Mouse (Mus musculus): ENCODE results near the gene Usp39.

The Usp39 gene

DNA sequence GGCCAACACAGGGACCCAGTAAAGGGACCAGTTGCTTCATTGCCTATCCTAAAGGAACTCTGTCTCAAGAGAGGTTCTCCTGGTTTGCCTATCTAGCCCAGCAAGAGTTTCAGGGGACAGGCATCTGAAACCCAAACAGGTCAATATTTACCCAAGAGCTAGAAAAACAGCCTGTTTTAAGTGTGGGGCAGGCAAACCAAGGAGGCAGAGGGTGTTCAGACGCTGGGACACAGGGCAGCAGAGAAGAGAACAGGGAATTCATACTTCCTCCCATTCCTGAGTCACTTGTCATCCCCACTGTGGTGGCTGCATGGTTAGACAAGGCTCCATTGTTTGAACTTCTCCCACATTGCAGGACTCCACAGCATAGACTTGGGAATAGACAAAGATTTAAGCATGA, 26.6 kb upstream of the Usp39 start:
- no peak for DNase-seq (ENCODE audit: low spot score)

DNA sequence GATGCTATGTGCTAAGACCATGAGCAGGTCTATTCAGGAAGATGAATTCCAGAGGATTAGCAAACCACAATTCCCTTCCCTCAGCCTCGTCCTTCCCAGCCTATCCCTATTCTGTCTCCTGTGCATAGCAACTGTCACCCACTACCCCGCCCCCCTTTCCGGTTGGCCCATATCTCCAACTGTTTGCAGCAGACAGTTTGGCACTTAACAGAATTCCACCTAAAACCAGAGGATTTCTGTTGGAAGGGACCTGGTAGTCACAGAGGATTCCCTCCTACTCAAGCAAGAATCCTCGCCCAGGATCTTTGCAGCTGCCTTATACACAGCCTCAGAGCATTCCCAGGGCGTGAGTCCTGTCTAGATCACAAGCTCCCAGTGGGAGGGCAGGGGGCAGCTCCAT, 26.2 kb upstream of the Usp39 start:
- no peak for DNase-seq (ENCODE audit: low spot score)

DNA sequence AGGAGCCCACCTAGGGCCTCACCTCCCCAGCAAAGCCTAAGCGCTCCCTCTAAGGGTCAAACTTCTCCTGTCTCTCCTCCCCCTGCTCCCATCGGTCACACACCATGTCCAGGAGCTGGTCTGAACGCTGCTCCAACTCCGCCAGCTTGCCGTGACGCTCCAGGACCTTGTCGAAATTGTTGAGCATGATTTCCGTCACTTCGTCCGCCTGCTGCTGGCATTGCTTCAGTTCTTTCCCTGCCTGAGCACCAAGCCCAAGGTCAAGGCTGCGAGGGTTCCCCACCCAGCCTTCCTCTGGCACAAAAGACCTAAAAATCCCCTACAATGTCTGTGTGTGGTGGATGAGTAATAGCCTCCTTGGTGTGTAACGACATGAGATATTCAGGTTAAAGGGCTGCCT, 25.1 kb upstream of the Usp39 start:
- DNase-seq (ENCODE audit: low spot score), result no peak

DNA sequence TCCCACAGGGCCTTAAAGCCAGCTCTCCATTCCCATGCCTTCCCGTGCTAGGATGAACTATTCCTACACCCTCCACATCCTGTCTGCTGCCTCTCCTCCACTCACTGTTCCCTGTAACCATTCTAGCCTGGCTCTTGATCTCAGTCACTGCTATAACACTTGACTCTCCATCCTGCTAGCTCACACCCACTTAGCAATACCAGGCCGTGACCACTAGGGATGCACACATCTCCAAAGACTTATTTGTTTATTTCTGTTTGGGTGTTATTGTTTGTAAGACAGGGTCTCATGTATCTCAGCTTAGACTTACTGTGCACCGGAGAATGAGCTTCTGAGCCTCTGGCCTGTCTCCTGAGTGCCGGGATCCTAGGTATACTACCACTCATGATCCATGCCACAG, 24.6 kb upstream of the Usp39 start:
- DNase-seq (ENCODE audit: low spot score), result no peak

DNA sequence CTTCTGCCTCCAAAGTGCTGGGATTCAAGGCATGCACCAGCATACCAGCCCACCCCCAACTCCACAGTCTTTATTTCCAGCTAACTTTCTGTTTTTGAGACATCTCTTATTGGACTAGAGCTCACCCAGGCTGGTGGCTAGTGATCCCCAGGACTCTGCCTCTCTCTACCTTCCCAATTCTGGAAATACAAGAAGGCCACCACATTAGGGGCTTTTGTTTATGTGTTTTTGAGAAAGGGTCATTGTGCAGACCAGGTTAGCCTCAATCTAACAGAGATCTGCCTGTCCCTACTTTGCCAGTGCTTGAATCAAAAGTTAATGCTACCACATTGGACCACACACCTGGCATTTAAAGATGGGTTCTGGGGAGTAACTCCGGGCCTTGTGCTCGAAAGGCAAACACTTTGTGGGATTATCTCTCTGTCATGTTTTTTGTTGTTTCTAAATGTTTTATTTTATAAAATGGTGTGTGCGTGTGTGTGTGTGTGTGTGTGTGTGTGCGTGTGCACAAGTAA, 22.5 kb upstream of the Usp39 start:
- DNase-seq (ENCODE audit: low spot score), result no peak

DNA sequence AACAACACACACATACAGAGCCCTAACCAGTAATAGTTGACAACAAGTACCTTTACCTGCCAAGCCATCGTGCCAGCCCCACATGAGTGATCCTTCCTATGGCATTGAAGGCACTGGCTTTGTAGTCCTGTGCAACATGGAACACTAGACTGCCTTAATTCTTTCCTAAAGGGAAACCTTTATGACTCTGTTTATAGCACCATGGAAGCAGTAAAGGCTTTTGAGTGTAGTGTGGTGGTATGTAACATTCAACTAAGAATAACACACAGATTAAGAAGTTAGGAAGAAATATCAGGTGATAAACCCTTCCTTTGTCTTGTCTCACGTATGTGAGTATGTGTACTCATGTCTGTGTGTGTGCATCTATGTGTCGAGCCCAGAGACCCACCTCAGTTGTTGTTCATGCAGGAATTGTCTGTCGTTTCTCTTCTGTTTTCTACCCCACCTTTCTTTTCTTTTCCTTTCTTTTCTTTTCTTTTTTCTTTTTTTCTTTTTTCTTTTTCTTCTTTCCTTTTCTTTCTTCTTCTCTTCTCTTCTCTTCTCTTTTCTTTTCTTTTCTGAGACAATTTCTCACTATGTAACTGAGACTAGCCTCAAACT, 22.0 kb upstream of the Usp39 start, which contains the start of gene Rnf181:
Gene Rnf181 (minus strand): TSS at position 113 of the 600 bp plus-strand sequence.
- DNase-seq (ENCODE audit: low spot score), result no peak

DNA sequence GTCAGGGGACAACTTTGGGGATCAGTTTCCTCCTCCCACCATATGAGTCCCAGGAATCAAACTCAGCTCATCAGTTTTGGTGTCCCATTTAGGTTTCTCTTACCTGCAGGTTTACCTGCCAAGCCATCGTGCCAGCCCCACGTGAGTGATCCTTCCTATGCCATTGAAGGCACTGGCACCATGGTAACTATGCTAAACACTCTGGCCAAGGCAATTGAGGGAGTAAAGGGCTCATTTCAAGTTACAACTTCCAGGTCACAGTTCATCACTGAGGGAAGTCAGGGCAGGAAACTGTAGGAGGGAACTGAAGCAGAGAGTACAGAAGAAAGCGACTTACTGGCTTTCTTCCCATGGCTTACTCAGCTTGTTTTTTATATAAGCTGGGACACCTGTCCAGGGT, 21.3 kb upstream of the Usp39 start:
- no peak for DNase-seq (ENCODE audit: low spot score)

DNA sequence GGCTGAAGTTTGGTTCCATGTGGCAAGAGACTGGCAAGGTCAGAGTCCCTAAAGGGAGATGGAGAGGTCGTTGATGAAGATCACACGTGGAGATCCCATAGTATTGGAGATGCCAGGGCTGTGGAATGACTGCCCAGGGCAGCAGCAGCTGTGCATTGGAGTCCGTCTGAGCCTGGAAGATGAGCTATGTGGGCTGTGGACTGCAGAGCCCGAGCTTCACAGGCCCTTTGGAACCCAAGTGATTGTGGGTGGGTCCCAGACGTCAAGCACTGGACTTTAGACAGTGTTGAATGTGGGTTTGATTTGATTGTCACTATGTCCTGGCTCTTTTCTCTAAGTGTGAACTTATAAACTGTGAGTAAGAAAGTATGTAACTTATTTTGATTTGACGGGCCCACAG, 20.0 kb upstream of the Usp39 start:
- no peak for DNase-seq (ENCODE audit: low spot score)

DNA sequence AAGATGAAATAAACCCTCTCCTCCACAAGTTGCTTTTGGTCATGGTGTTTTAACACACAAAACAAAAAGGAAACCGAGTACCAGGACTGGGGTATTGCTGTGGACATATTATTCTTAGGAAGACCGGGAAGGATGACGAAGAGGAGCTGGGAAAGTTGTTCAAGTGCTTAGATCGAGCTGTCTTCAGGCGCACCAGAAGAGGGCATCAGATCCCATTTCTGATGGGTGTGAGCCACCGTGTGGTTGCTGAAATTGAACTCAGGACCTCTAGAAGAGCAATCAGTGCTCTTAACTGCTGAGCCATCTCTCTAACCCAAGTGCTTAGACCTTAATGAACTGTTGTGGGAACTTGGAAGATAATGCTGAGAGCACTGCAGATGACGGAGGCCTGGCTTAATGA, 19.0 kb upstream of the Usp39 start:
- DNase-seq (ENCODE audit: low spot score), result no peak

DNA sequence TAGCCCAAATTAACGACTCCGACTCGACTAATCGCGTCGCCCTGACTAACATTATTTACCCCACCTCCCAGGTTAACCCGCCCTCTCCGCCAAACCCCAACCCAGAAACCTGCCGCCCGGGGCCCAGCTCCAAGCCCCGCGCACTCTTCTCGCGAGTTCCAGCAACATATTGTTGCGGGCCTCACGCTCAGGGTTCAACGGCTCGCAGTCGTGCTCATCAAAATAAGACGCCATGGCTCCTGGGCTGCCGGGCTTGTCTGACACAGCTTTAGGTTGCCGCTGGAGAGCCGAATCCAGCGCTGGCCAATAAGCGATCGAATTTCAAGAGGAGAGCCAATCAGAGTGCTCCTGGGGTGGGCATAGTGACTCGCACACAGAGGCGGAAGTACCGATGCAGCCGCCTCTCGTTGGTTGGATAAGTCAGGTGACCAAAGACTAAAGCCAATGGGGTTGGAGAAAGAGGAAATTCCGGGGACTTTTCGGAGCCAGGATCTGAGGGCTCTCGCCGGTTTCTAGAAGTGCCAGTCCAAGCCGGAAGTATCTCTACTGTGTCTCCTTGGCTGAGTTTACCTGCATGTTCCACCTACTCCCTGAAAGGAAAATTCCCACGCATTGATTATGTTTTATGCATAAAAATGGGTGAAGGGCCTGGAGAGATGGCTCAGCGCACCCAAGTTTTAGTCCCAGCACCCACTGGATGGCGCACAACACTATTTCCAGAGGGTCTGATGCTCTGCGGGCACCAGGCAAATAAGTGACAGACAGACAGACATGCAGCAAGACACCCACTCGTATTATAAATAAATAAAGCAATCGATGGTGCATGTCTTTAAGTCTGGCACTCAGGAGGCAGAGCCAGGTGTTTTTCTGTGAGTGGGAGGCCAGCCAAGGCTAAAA, 17.4 kb upstream of the Usp39 start:
- peak; percentile 97 for DNase-seq (ENCODE audit: low spot score)

DNA sequence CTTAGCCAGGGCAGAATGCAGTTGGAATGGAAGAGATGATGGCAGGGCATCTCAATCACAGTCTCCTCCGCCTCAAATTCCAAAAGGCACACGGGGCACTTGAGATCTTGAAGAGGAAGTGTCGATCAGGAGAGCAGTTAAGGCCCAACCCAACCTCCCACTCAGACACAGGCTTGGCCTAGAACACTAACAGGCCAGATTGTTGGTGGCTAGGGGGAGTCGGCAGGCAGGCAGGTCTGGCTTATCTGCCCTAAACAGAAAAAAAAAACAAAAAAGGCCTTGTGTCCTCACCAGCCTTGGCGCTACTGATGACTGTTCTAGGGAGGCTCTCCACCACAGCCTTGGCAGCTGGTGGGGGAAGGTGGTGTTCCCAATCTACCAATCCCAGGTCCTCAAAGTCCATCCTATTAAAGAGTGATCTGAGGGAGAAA, 16.2 kb upstream of the Usp39 start:
- no peak for DNase-seq (ENCODE audit: low spot score)

DNA sequence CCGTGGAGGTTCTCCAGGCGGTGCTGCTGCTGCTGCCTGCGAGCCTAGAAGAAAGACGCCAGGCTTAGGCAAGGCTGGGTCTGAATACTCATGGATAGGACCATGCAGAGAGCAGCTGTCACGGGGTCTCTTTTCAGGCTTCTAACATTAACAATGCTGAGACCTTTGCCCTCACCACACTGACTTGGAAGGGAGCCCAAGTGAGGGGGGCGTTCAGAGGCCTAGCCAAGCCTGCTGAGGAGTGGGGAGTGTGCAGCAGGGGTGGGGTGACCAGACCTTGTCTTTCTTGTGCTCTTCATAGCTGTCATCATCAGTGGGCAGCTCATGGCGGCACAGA, 15.6 kb upstream of the Usp39 start:
- no peak for DNase-seq (ENCODE audit: low spot score)

DNA sequence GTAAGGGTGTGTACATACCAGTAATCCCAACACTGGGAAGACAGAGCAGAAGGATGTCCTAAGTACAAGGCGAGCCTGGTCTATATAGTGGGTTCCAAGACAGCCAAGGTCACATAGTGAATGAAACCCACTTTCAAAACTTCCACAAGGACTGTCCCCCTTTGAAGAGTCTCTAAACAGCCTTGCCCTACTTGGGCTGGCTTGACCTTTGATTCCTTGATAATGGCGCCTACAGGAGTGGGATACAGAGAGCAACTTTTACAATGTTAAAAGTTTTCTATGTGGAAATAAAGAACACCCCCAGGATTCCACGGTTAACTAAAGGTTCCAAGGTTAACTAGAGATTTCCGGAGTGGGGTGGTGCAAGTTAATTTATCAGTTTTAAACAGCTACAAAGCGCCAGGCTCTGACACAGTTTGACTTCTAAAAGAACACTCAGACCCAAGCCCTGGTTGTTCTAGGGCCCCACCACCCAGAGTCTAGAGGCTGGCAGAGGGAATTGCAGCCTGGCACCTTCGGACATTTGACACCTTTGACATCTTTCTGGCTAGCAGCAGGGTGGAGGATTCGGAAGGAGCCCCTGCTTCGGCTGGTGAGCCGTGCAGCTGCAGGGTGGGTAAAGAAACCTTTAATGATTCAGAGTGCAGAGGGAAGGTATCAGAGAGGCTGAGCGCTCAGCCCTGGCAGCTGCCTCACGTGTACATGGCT, 15.1 kb upstream of the Usp39 start:
- DNase-seq (ENCODE audit: low spot score), result no peak

DNA sequence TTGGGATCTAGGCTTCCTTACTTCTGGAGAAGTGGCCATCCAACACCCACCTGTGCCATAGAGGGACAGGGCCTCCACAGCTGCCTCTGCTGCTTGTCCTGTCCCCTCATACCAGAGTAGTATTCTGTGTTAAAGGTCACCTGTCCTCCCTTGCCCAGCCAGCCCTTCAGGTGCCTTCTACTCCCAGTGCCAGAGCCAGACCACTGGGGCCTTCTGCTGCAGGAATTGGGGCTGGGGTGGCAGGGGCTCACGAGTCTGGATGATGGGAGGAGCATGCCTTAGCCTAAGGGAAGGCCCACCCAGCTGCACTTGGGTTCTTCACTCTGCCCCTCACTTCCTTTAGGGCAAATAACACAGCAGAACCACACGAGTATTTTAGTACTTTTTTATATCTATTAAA, 14.4 kb upstream of the Usp39 start:
- DNase-seq (ENCODE audit: low spot score), result no peak

DNA sequence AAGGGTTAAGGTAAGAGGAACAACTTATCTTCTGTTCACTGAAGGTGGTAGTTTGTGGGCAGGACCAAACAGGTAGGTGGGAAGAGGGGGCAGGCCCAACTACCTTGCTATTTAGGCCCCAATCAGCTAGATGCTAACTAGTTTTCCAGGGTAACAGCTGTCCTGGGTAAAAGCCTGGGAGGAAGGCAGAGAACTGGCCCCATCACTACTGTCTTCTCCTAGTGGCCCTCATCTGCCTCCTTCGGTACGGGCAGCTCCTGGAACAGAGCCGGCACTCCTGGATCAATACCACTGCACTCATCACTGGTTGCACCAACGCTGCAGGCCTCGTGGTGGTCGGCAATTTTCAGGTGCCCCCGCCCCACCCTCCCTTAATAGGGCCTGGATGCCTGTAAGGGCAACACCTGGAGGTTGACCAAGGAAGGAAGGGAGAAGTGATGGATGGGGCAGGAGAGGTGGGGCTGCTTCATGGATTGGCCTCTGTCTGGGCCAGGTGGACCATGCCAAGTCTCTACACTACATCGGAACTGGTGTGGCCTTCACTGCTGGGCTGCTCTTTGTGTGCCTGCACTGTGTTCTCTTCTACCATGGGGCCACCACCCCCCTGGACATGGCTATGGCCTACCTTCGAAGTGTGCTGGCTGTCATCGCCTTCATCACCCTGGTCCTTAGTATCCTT, 13.2 kb upstream of the Usp39 start:
- no peak for DNase-seq (ENCODE audit: low spot score)

DNA sequence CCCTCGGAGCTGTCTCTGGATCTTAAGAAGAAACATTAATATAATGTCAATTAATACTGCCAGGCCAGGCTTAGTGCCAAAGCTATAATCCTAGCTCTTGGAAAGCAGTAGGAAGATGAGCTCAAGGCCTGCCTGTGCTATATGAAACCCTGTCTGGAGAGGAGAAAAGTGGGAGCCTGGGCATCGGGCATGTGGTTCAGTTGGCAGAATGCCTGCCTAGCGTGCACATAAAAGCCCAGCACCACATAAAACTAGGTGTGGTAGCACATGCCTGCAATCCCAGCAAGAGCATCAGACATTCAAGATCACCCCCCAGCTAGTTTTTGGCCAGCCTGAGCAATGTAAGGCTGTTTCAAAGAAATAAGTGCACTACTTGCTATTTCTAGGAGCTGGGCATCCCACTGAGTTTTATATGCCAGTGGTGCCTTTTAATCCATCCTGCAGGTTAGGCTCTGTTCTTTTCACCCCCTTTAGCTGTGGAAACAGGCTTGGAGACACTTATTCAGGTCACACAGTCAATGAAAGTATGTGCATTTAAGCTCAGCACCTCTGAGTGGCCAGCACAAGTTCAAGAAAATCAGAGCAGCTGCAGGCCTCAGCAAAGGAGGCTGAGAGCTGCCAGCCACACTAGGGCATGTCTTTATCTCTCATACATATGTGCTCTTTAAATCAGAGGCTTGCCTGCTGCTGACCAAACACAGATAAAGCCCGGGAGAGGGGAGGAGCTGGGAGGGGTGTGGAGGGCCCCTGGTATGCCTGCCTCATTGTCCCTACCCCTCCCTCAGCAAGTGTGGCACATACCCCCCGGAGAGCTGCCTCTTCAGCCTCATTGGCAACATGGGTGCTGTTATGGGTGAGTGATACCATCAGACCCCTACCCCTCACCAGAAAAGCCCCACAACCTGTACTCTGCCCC, 12.4 kb upstream of the Usp39 start:
- DNase-seq (ENCODE audit: low spot score), result no peak

DNA sequence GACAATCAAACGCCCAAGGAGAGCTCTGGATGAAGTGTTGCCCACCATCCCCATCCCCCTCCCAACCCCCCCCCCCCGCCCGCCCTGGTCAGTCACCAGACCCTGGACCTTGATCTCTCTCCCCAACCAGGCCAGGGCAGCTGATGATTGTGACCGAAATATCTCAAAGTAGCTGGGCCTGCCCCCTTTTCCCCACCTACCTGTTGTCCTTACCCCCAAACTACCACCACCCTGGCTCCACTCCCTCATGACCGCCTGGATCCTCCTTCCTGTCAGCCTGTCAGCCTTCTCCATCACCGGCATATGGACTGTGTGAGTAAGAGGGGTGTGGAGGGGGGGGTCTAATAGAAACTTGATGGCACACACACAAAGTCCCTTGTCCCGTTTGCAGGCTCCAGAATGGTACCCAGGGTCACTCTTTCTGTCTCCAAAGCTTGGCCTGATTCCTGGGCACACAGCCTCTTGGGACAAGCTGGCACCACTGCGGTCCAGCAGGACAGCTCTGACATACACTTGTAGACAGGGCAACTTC, 11.1 kb upstream of the Usp39 start:
- DNase-seq (ENCODE audit: low spot score), result no peak

DNA sequence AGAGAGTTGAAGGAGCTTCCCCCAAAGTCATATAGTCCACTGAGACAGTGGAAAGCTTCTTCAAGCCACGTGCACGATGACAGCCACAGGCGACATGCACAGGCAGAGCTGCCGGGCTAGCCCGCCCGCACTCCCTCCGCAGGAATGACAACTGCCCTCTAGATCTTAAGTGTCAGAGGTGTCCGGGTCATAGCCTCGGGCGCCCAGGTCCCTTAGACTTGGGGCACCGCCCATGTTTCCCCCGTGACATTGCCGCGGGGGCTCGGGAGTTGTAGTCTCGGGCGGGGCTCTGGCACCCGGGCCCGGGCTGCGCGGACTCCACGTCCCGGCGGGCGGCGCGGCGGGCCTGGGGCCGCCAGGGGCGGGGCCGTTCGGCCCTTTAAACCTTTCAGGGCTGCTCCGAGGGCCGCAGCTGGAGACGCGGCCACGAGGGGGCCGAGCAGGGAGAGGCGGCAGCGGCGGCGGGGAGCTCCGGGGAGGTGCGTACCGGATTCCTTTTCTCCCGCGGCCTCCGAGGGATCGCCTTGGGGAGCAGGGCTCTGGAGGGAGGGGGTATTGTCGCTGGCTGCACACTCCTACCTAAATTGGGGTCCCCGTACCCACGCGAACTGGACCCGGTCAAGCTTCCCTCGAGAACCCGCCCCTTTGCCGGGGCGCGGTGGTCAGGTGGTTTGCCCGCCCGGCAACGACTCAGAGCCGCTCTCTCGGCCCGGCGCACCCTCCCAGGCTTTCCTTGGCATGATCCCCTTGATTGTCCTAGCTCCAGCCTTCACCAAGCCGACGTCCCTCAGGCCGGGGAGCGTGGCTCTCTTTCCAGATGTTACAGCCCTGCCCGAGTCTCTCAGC, 10.3 kb upstream of the Usp39 start, which contains the start of gene Tmem150a:
Gene Tmem150a (plus strand): TSS at position 382 of the 846 bp plus-strand sequence.
- peak; percentile 34 for DNase-seq (ENCODE audit: low spot score)

DNA sequence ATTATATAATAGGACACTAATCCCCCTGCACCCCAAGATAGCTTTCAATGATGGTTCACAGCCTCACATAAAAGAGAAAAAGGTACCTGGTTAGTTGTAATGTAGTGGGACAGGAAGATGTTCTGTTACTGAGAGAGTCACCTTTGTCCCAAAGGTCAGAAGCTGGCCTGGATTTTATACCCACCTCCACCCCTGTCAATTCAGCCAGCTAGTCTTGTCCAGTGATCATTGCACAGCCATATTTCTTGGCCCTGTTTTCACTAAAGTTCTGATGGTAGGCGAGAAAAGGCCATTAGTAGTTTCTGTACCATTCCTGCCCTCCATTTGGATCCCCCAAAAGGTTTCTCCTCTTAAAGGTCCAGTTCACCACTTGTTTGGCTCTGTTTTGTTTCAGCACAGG, 9.0 kb upstream of the Usp39 start:
- no peak for DNase-seq (ENCODE audit: low spot score)
